Mouse (Mus musculus) CH12.LX (cell line): ENCODE measurements around the gene Eef1akmt3. TPM values are rescaled to one million over a fixed set of nuclear protein-coding genes. Genes with fewer than 3 reads are reported as not detected.

Source experiments
- DNase-seq: peaks from one replicate; pipeline ENCODE4 v3.0.0-alpha.2; 2013; ENCODE audit errors: extremely low read depth
- H3K27ac ChIP-seq: 2 replicates; pipeline ENCODE4 v1.5.1; 2012; ENCODE audit warnings: low read depth, mild to moderate bottlenecking, control low read depth, moderate library complexity; ENCODE audit not compliant: insufficient read depth
- H3K27me3 ChIP-seq: replicated peaks from 2 replicates; pipeline ENCODE3; 2012; ENCODE audit warnings: inconsistent platforms
- H3K36me3 ChIP-seq, 2 experiments: replicated peaks in 1 of 2; 2 replicates each; pipeline versions ENCODE3 to v1.6.1; 2012; ENCODE audit warnings: inconsistent platforms in 1 of 2, low read length in 1 of 2, mild to moderate bottlenecking in 1 of 2, mixed read lengths in 1 of 2, moderate library complexity in 1 of 2; ENCODE audit not compliant: control insufficient read depth in 1 of 2, insufficient read depth in 1 of 2
- H3K4me1 ChIP-seq, 2 experiments: 2 replicates each; pipeline ENCODE4 v1.6.1; 2012; ENCODE audit warnings: inconsistent platforms in 1 of 2, moderate library complexity in 1 of 2; ENCODE audit not compliant: insufficient read depth in 2 of 2, control insufficient read depth in 1 of 2
- H3K4me2 ChIP-seq: 2 replicates; pipeline ENCODE4 v1.6.1; 2012; ENCODE audit warnings: low read depth, mild to moderate bottlenecking, control low read depth; ENCODE audit not compliant: poor library complexity, insufficient read depth, severe bottlenecking
- H3K4me3 ChIP-seq, 3 experiments: fragments of 150-350 bp in 1 of 3; sonication (generic) in 1 of 3; replicated peaks in 1 of 3; 2 replicates each; pipeline versions ENCODE3 to v1.5.1; 2011 to 2012; ENCODE audit warnings: low read depth in 2 of 3, low read length in 2 of 3, mild to moderate bottlenecking in 2 of 3, moderate library complexity in 2 of 3, control low read depth in 1 of 3, improper control_type of control experiment in 1 of 3, inconsistent platforms in 1 of 3, mixed read lengths in 1 of 3; ENCODE audit not compliant: poor library complexity in 1 of 3
- H3K79me2 ChIP-seq: replicated peaks from 2 replicates; pipeline ENCODE4 v1.6.1; 2012; ENCODE audit warnings: mild to moderate bottlenecking, moderate library complexity; ENCODE audit not compliant: control insufficient read depth, poor library complexity, insufficient read depth, severe bottlenecking; ENCODE audit errors: extremely low read depth
- H3K9ac ChIP-seq: 2 replicates; pipeline ENCODE4 v1.6.1; 2012; ENCODE audit warnings: low read depth, mild to moderate bottlenecking, control low read depth, moderate library complexity; ENCODE audit not compliant: insufficient read depth
- H3K9me3 ChIP-seq: replicated peaks from 2 replicates; pipeline ENCODE3; 2012; ENCODE audit warnings: low read length, inconsistent platforms, mixed read lengths
- CHD2 ChIP-seq: IDR thresholded peaks from 2 replicates; pipeline ENCODE4 v1.6.1; 2011; ENCODE audit warnings: low read length, improper control_type of control experiment
- E2F4 ChIP-seq: IDR thresholded peaks from 2 replicates; pipeline ENCODE4 v1.6.1; 2011; ENCODE audit warnings: low read depth, low read length, improper control_type of control experiment; ENCODE audit not compliant: insufficient replicate concordance
- IRF4 ChIP-seq: IDR thresholded peaks from 2 replicates; pipeline ENCODE4 v1.6.1; 2014; ENCODE audit warnings: low read depth, mild to moderate bottlenecking, inconsistent platforms, low read length, improper control_type of control experiment
- JUN ChIP-seq: IDR thresholded peaks from 2 replicates; pipeline ENCODE4 v1.6.1; 2011; ENCODE audit warnings: low read depth, mild to moderate bottlenecking, low read length, improper control_type of control experiment, moderate library complexity; ENCODE audit not compliant: insufficient read depth
- JUND ChIP-seq: conservative IDR thresholded peaks from 2 replicates; pipeline ENCODE4 v1.6.1; 2011; ENCODE audit warnings: low read depth, low read length, improper control_type of control experiment
- KAT2A ChIP-seq: IDR thresholded peaks from 2 replicates; pipeline ENCODE4 v1.6.1; 2012; ENCODE audit warnings: low read length, improper control_type of control experiment, inconsistent platforms; ENCODE audit not compliant: insufficient replicate concordance
- MAX ChIP-seq: IDR thresholded peaks from 2 replicates; pipeline ENCODE4 v1.6.1; 2011; ENCODE audit warnings: low read length, improper control_type of control experiment
- MEF2A ChIP-seq: IDR thresholded peaks from 2 replicates; pipeline ENCODE4 v1.6.1; 2014; ENCODE audit warnings: low read depth, mild to moderate bottlenecking, inconsistent platforms, low read length, improper control_type of control experiment, borderline replicate concordance
- NRF1 ChIP-seq: IDR thresholded peaks from 2 replicates; pipeline ENCODE4 v1.6.1; 2014; ENCODE audit warnings: low read depth, mild to moderate bottlenecking, inconsistent platforms, low read length, improper control_type of control experiment, moderate library complexity
- POLR2A ChIP-seq: IDR thresholded peaks from 2 replicates; pipeline ENCODE4 v1.6.1; 2011; ENCODE audit warnings: low read depth, mild to moderate bottlenecking, improper control_type of control experiment, low read length
- SMC3 ChIP-seq: IDR thresholded peaks from 2 replicates; pipeline ENCODE4 v1.6.1; 2011; ENCODE audit warnings: low read depth, low read length, improper control_type of control experiment
- TCF12 ChIP-seq: IDR thresholded peaks from 2 replicates; pipeline ENCODE4 v1.6.1; 2014; ENCODE audit warnings: low read depth, mild to moderate bottlenecking, inconsistent platforms, low read length, improper control_type of control experiment
- UBTF ChIP-seq: IDR thresholded peaks from 2 replicates; pipeline ENCODE4 v1.6.1; 2012; ENCODE audit warnings: low read depth, mild to moderate bottlenecking, inconsistent platforms, low read length, improper control_type of control experiment, moderate library complexity
- USF1 ChIP-seq: IDR thresholded peaks from 2 replicates; pipeline ENCODE4 v1.6.1; 2014; ENCODE audit warnings: low read depth, mild to moderate bottlenecking, inconsistent platforms, low read length, improper control_type of control experiment
- ZNF384 ChIP-seq: IDR thresholded peaks from 2 replicates; pipeline ENCODE4 v1.6.1; 2012; ENCODE audit warnings: low read depth, low read length, improper control_type of control experiment, inconsistent platforms
- dilution Hi-C: fragments of 300-500 bp; cut with MboI; formaldehyde crosslinking; loops from 2 replicates; pipeline ENCODE4 v1.14.3; 2020; ENCODE audit warnings: low sequenced_read_pairs; ENCODE audit not compliant: extremely low pct_unique_long_range_greater_than_20kb, extremely low pct_ligation_motif_present
- in situ Hi-C: fragments of 300-500 bp; cut with MboI; formaldehyde crosslinking; loops from 3 replicates; pipeline ENCODE4 v1.14.3; 2019; ENCODE audit warnings: low sequenced_read_pairs, low pct_ligation_motif_present, low pct_unique_long_range_greater_than_20kb, mixed read lengths
- polyA plus RNA-seq: library from polyadenylated mRNA; unstranded; fragments of >175 nt; gene quantifications from 2 replicates; pipeline ENCODE4 v1.2.1, GENCODE M21; 2012; ENCODE audit warnings: low read depth; ENCODE audit not compliant: insufficient read length
- total RNA-seq, 2 experiments: library from RNA; depleted of rRNA; stranded (reverse); fragments of 300-350 nt in 1 of 2; fragments of >200 nt in 1 of 2; gene quantifications; 2 replicates each; pipeline ENCODE4 v1.2.3; 2012 to 2014

Eef1akmt3 gene
- total and polyA plus RNA-seq, 3 experiments, result 0.78 to 1.1 (median 0.98) TPM

- Histone ChIP-seq H3K4me3 (no peak overlapping the region), H3K4me1 (peaks cover 4 to 20% of the 10 kb centered on the region in 2 experiments; a peak in 3 of 4 replicates), H3K9me3 (no peaks in the 10 kb centered on the region), H3K79me2 (peaks cover 9% of the 10 kb centered on the region), H3K27me3 (no peaks in the 10 kb centered on the region), H3K4me2 (no peak overlapping the region), H3K36me3 (peaks cover 22 to 56% of the 10 kb centered on the region in 2 experiments), H3K9ac (no peak overlapping the region), H3K27ac (no peak overlapping the region)
- dilution Hi-C loops (no loop called here), in situ Hi-C loops (no loop called here)
- TF ChIP-seq TCF12 (no peak), ZNF384 (no peak), JUND (no peak), JUN (no peak), POLR2A (no peak), CHD2 (no peak), USF1 (no peak), E2F4 (no peak), UBTF (no peak), MAX (no peak), NRF1 (no peak)
- DNase-seq, result no peak
Observed at GRCm38 (mm10) chr10:127078001-127078676, 36.8 kb upstream of the Eef1akmt3 start.

DNA sequence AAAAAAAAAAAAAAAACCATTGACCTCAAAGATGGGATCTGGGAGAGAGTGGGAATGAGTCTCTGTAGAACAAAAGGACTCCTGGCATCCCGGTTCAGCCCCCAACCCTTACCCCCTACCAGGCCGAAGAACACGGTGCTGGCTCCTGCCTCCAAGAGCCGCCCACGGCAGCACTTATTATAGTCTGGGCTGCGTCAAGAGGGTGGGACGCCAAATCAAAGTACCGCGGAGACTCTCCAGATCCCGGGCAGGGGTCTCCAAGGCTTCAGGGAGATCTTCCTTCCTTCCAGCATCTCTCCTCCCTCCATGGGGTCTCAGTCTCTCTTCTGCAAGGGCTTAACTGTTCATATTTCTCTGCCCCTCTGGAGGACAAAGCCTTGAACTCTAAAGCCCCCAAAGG lies 36.2 kb upstream of the Eef1akmt3 start:
- no peak overlapping the region for H3K4me2 ChIP-seq
- TF ChIP-seq KAT2A (no peak), IRF4 (no peak), MEF2A (no peak), SMC3 (no peak)
- H3K9ac ChIP-seq, result no peak overlapping the region
- no peak for DNase-seq
- in situ Hi-C loops (no loop called here), dilution Hi-C loops (no loop called here)
- H3K79me2 ChIP-seq, result peaks cover 9% of the 10 kb centered on the region
- H3K4me1 ChIP-seq, result peaks cover 4 to 20% of the 10 kb centered on the region in 2 experiments; a peak in 3 of 4 replicates
- peaks cover 16 to 49% of the 10 kb centered on the region in 2 experiments for H3K36me3 ChIP-seq
- no peak overlapping the region for H3K27ac ChIP-seq
- H3K27me3 ChIP-seq, result no peaks in the 10 kb centered on the region
- H3K9me3 ChIP-seq, result no peaks in the 10 kb centered on the region
- no peak overlapping the region for H3K4me3 ChIP-seq
